Mouse (Mus musculus): ENCODE measurements around the gene Hscb.

GRCm38 (mm10) chr5:110874711-110875110 lies 35.1 kb upstream of the Hscb start:
- TF ChIP-seq CTCF (IDR thresholded peaks at IDR 0.05; ENCODE audit: low read depth) (no peak), EP300 (optimal IDR thresholded peaks at IDR 0.05) (no peak)

All from stomach, postnatal 0 days (tissue).